Mouse (Mus musculus) hindbrain, embryonic 14.5 days (tissue): ENCODE data around the gene Tmem189. TPM values are rescaled to one million over a fixed set of nuclear protein-coding genes. Genes with fewer than 3 reads are reported as not detected.

Source experiments
- ATAC-seq: fragments of 200-750 bp; cut with Nextera tagmentation; 2 replicates; pipeline ENCODE4 v1.8.0; 2017; ENCODE audit warnings: moderate number of reproducible peaks, mild to moderate bottlenecking, moderate TSS enrichment, moderate library complexity; ENCODE audit not compliant: low FRiP score
- DNase-seq: peaks from one replicate; pipeline ENCODE4 v3.0.0-alpha.2; 2015; ENCODE audit warnings: low spot score
- H3K27ac ChIP-seq: fragments of 300-500 bp; sonication (generic); 2 replicates; pipeline ENCODE4 v1.5.1; 2014; ENCODE audit warnings: mild to moderate bottlenecking, moderate library complexity
- H3K27me3 ChIP-seq: fragments of 300-500 bp; sonication (generic); 2 replicates; pipeline ENCODE4 v1.6.1; 2014; ENCODE audit warnings: mild to moderate bottlenecking, low read length, mixed read lengths; ENCODE audit not compliant: control insufficient read depth, insufficient read depth
- H3K36me3 ChIP-seq: fragments of 300-500 bp; sonication (generic); replicated peaks from 2 replicates; pipeline ENCODE4 v1.6.1; 2014; ENCODE audit not compliant: control insufficient read depth, insufficient read depth
- H3K4me1 ChIP-seq: fragments of 300-500 bp; sonication (generic); replicated peaks from 2 replicates; pipeline ENCODE4 v1.6.1; 2014; ENCODE audit warnings: antibody characterized with exemption, low read length, mixed read lengths; ENCODE audit not compliant: control insufficient read depth, insufficient read depth
- H3K4me2 ChIP-seq: fragments of 300-500 bp; sonication (generic); replicated peaks from 2 replicates; pipeline ENCODE4 v1.6.1; 2014; ENCODE audit warnings: mild to moderate bottlenecking, moderate library complexity
- H3K4me3 ChIP-seq: fragments of 300-500 bp; sonication (generic); replicated peaks from 2 replicates; pipeline ENCODE4 v1.5.1; 2014; ENCODE audit warnings: mild to moderate bottlenecking, low read length
- H3K9ac ChIP-seq: fragments of 300-500 bp; sonication (generic); 2 replicates; pipeline ENCODE4 v1.6.1; 2014
- H3K9me3 ChIP-seq: fragments of 300-500 bp; sonication (generic); 2 replicates; pipeline ENCODE4 v1.6.1; 2016; ENCODE audit warnings: low read length; ENCODE audit not compliant: control insufficient read depth
- WGBS: fragments of 180-500 bp; shearing (Covaris S2); extraction: QIAGEN DNeasy Blood & Tissue Kit; methylation state at CpG from one replicate; pipeline ENCODE4 v1.1.7; 2014; 5-methylcytosine and 5-hydroxymethylcytosine counted together
- polyA plus RNA-seq: library from polyadenylated mRNA; unstranded; fragments of >200 nt; fragmentation: Nextera tagmentation; extraction: Ambion mirVana; gene quantifications from 2 replicates; pipeline ENCODE4 v1.2.1, GENCODE M21; 2014

The Tmem189 gene
- polyA plus RNA-seq, 1 experiment from 2014 or later: 33.9 TPM

DNA sequence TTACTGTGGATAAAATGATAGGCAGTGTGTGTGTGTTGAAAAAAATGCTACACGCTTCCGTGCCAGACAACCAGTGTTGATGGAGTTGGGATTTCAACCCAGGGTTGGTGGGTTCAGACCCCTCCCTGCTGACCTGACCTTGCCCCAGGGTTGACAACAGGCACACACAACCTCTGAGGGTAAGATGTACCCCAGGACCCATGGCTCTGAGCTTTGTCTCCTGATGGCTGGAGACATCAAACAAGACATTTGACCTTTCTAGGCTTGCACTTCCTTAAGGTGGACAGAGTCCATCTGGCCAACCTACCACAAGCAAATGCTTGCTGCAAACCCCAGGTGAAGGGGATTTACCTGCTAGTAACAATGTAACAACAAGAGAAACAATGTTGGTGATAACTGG is 3.9 kb upstream of the Tmem189 start:
- H3K4me1 ChIP-seq: no peaks in the 10 kb centered on the region; the same call in 1 of the 2 replicates
- no peaks in the 10 kb centered on the region for H3K9me3 ChIP-seq
- H3K9ac ChIP-seq: no peak overlapping the region
- no peak for DNase-seq
- H3K36me3 ChIP-seq: no peaks in the 10 kb centered on the region
- H3K4me2 ChIP-seq: no peak overlapping the region
- H3K27me3 ChIP-seq: peaks cover 36% of the 10 kb centered on the region
- WGBS: 93% methylated on average over 2 of the region's 2 CpGs
- no peak overlapping the region for H3K27ac ChIP-seq
- no peak for ATAC-seq
- H3K4me3 ChIP-seq: no peak overlapping the region

GRCm38 (mm10) chr2:167692831-167693230 is 3.2 kb upstream of the Tmem189 start:
- Histone ChIP-seq H3K36me3 (no peaks in the 10 kb centered on the region), H3K4me2 (no peak overlapping the region), H3K4me3 (no peak overlapping the region), H3K9ac (no peak overlapping the region), H3K4me1 (peaks cover 3% of the 10 kb centered on the region; the same call in 1 of the 2 replicates), H3K27ac (no peak overlapping the region), H3K9me3 (no peaks in the 10 kb centered on the region), H3K27me3 (peaks cover 42% of the 10 kb centered on the region)
- 78% methylated on average over 3 of the region's 3 CpGs for WGBS
- ATAC-seq (no peak), DNase-seq (no peak)

DNA sequence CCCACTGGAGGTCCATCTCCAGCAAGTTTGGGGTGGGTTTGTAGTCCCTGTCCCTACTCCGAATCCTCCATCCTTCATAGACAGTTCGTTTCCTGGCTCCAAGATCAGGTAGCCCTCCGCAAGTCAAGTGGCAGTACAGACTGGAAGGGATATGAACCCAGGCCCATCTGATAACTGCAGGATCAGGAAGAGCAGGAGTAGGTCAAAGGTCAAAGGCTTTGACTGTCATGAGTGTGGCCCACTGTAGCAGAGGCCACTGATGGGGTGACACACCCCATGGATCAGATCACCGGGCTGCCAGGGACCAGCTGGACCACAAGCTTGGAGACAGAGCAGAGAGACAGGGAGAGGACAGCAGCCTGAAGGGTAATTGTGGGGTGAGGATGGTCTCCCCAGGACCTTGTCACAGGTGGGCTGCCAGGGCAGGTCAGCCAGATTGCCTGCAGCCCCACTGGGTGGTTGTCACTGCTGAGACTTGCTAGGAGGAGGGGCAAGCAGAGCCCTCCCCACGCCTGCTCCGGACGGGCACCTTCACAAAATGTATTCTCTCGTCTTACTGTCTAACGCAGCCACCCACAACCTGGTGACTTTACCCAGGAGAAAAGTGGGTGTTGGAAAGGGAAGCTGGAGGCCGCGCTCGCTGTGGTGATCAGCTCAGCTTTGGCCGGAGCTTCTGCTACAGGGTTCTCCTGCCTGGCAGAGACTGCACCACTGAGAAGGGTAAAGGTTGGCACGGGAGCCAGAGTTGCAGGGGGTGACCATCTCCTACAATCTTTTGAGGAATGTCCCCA is 2.4 kb upstream of the Tmem189 start:
- DNase-seq (no peak), ATAC-seq (no peak)
- Histone ChIP-seq H3K4me1 (peaks cover 3% of the 10 kb centered on the region; the same call in 1 of the 2 replicates), H3K9ac (no peak overlapping the region), H3K27me3 (peaks cover 50% of the 10 kb centered on the region), H3K9me3 (no peaks in the 10 kb centered on the region), H3K36me3 (no peaks in the 10 kb centered on the region), H3K4me3 (no peak overlapping the region), H3K27ac (no peak overlapping the region), H3K4me2 (no peak overlapping the region)
- WGBS: 93% methylated on average over 14 of the region's 14 CpGs

DNA sequence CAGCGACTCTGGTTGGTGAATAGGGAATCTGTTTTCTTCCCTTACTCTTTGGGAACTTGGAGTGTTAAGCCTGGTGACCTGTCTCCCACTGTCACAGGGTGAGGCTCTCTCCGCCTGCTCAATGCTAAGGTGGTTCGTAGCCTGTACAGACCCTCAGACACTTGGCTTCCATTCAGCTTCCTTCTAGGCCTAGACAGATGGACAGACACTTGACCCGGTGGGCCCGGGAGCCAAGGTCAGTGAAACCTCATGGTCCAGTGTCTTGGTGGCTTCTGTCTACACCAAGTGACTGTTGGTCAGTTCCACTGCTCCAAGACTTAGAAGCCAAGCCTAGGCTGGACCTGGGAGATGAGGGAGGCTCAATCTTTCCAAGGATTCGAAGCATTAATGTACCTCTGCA is 1.8 kb upstream of the Tmem189 start:
- no peaks in the 10 kb centered on the region for H3K36me3 ChIP-seq
- WGBS: 89% methylated on average over 6 of the region's 6 CpGs
- DNase-seq (no peak), ATAC-seq (no peak)
- H3K4me2 ChIP-seq: no peak overlapping the region
- H3K4me1 ChIP-seq: peaks cover 3% of the 10 kb centered on the region; the same call in 1 of the 2 replicates
- peaks cover 55% of the 10 kb centered on the region for H3K27me3 ChIP-seq
- no peak overlapping the region for H3K4me3 ChIP-seq
- H3K9ac ChIP-seq: no peak overlapping the region
- H3K9me3 ChIP-seq: no peaks in the 10 kb centered on the region
- no peak overlapping the region for H3K27ac ChIP-seq

- DNase-seq: no peak
- 82% methylated on average over 12 of the region's 12 CpGs for WGBS
- Histone ChIP-seq H3K9ac (no peak overlapping the region), H3K27ac (no peak overlapping the region), H3K36me3 (no peaks in the 10 kb centered on the region), H3K4me3 (no peak overlapping the region), H3K9me3 (no peaks in the 10 kb centered on the region), H3K4me2 (no peak overlapping the region; the same call in 1 of the 2 replicates), H3K27me3 (peaks cover 58% of the 10 kb centered on the region), H3K4me1 (peaks cover 3% of the 10 kb centered on the region; the same call in 1 of the 2 replicates)
- ATAC-seq: no peak
Observed at GRCm38 (mm10) chr2:167690962-167691311, 1.3 kb upstream of the Tmem189 start.

DNA sequence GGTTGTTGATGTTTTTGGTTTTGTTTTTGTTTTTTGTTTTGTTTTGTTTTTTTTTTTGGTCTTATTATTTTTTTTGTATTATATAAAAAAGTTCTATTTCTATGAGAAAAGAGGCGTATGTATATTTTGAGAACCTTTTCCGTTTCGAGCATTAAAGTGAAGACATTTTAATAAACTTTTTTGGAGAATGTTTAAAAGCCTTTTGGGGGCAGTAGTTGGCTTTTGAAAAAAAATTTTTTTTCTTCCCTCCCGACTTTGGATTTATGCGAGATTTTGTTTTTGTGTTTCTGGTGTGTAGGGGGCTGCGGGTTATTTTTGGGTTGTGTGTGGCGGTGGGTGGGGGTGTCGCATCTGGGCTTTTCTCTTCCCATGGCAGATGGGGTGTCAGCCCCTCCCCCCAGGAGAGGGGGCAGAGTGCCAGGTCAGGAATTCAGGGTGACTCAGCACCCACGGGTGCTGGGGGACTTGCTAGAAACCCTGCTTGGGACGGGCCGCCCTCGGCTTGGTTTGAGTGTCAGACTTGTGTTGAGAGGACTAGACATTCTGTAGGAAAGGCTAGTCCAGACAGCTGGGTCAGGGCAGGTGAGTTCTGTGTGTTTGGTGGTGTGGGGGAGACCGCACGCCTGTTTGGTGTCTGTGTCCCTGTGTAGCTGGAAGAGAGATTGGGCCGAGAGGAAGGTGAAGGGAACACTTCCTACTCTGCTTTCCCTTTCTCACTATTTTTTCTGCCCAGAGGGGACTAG is 768 bp upstream of the Tmem189 start:
- Histone ChIP-seq H3K9me3 (no peaks in the 10 kb centered on the region), H3K4me2 (peak overlapping the region; percentile 90), H3K27me3 (peaks cover 58% of the 10 kb centered on the region), H3K4me3 (peak overlapping the region; percentile 72), H3K9ac (peak overlapping the region; percentile 60; the same call in 1 of the 2 replicates), H3K36me3 (no peaks in the 10 kb centered on the region), H3K4me1 (peaks cover 3% of the 10 kb centered on the region; the same call in 1 of the 2 replicates), H3K27ac (no peak overlapping the region)
- DNase-seq (no peak), ATAC-seq (no peak)
- 62% methylated on average over 15 of the region's 15 CpGs for WGBS

- Histone ChIP-seq H3K9me3 (no peaks in the 10 kb centered on the region), H3K27me3 (peaks cover 58% of the 10 kb centered on the region)
Observed at GRCm38 (mm10) chr2:167688498-167689451, 847 bp downstream of the Tmem189 start, which contains the start of gene Cebpb. Gene Cebpb, plus strand, starts transcription at chr2:167688915.

GRCm38 (mm10) chr2:167688126-167688497 is 1.5 kb downstream of the Tmem189 start:
- H3K4me2 ChIP-seq: peak overlapping the region; percentile 90
- DNase-seq: no peak
- ATAC-seq: peak; percentile 28
- no peak overlapping the region for H3K9ac ChIP-seq
- WGBS: 31% methylated on average over 12 of the region's 12 CpGs
- H3K9me3 ChIP-seq: no peaks in the 10 kb centered on the region
- peaks cover 3% of the 10 kb centered on the region; the same call in 1 of the 2 replicates for H3K4me1 ChIP-seq
- H3K4me3 ChIP-seq: peak overlapping the region; percentile 72
- no peak overlapping the region for H3K27ac ChIP-seq
- no peaks in the 10 kb centered on the region for H3K36me3 ChIP-seq
- H3K27me3 ChIP-seq: peaks cover 58% of the 10 kb centered on the region

More at GRCm38 (mm10) chr2:167688498-167689451, 847 bp downstream of the Tmem189 start, which contains the start of gene Cebpb:
- ATAC-seq (peak; percentile 47; the same call in 1 of the 2 replicates), DNase-seq (peak; percentile 66)
- peak within 1 kb of the TSS; percentile 72 for H3K4me3 ChIP-seq
- 0 out of 2 replicates have a peak within 1 kb of the TSS, but pooled peaks have one; percentile 5 for H3K27ac ChIP-seq
- H3K9ac ChIP-seq: peak within 1 kb of the TSS; percentile 60
- WGBS: 1% methylated on average over 91 of the region's 147 CpGs
- peak within 1 kb of the TSS; percentile 90 for H3K4me2 ChIP-seq
- peaks cover 3% of the 10 kb centered on the region; the same call in 1 of the 2 replicates for H3K4me1 ChIP-seq
- no peaks in the 10 kb centered on the region for H3K36me3 ChIP-seq
